Mouse (Mus musculus) stomach, embryonic 14.5 days (tissue): ENCODE results near the gene Igsf8. TPM values are rescaled to one million over a fixed set of nuclear protein-coding genes. Genes with fewer than 3 reads are reported as not detected.
A peak's percentile ranks its signal among the peaks of the same experiment; 100 is the strongest.

Source experiments
- ATAC-seq: fragments of 200-750 bp; cut with Nextera tagmentation; 2 replicates; pipeline ENCODE4 v1.8.0; 2017; ENCODE audit warnings: low read depth, moderate TSS enrichment; ENCODE audit not compliant: insufficient number of reproducible peaks, insufficient read depth, low FRiP score
- H3K27ac ChIP-seq: fragments of 300-500 bp; sonication (generic); 2 replicates; pipeline ENCODE4 v1.5.1; 2014; ENCODE audit warnings: mild to moderate bottlenecking, low read length, moderate library complexity, mixed read lengths
- H3K27me3 ChIP-seq: fragments of 300-500 bp; sonication (generic); 2 replicates; pipeline ENCODE4 v1.6.1; 2014; ENCODE audit warnings: low read length, control low read depth, mixed read lengths; ENCODE audit not compliant: control insufficient read depth, insufficient read depth
- H3K36me3 ChIP-seq: fragments of 300-500 bp; sonication (generic); 2 replicates; pipeline ENCODE4 v1.6.1; 2014; ENCODE audit warnings: mild to moderate bottlenecking, control low read depth, low read length, moderate library complexity, mixed read lengths; ENCODE audit not compliant: control insufficient read depth, insufficient read depth
- H3K4me1 ChIP-seq: fragments of 300-500 bp; sonication (generic); 2 replicates; pipeline ENCODE4 v1.6.1; 2014; ENCODE audit warnings: low read length, control low read depth, mixed read lengths; ENCODE audit not compliant: control insufficient read depth, insufficient read depth
- H3K4me2 ChIP-seq: fragments of 300-500 bp; sonication (generic); replicated peaks from 2 replicates; pipeline ENCODE4 v1.6.1; 2014; ENCODE audit warnings: low read depth, low read length, control low read depth
- H3K4me3 ChIP-seq: fragments of 300-500 bp; sonication (generic); 2 replicates; pipeline ENCODE4 v1.5.1; 2014; ENCODE audit warnings: low read depth, low read length, control low read depth
- H3K9ac ChIP-seq: fragments of 300-500 bp; sonication (generic); replicated peaks from 2 replicates; pipeline ENCODE4 v1.6.1; 2014; ENCODE audit warnings: low read depth, mild to moderate bottlenecking, control low read depth, low read length, moderate library complexity, mixed read lengths
- H3K9me3 ChIP-seq: fragments of 300-500 bp; sonication (generic); 2 replicates; pipeline ENCODE4 v1.6.1; 2016; ENCODE audit warnings: low read depth, low read length, control low read depth; ENCODE audit not compliant: control insufficient read depth
- WGBS: fragments of 180-500 bp; shearing (Covaris S2); extraction: QIAGEN DNeasy Blood & Tissue Kit; methylation state at CpG from one replicate; pipeline ENCODE4 v1.1.7; 2014; 5-methylcytosine and 5-hydroxymethylcytosine counted together
- polyA plus RNA-seq: library from polyadenylated mRNA; unstranded; fragments of >200 nt; fragmentation: Nextera tagmentation; extraction: Ambion mirVana; gene quantifications from 2 replicates; pipeline ENCODE4 v1.2.1, GENCODE M21; 2014

Gene Igsf8
- polyA plus RNA-seq, 1 experiment from 2014 or later = 36.3 TPM

- H3K9me3 ChIP-seq = no peaks in the 10 kb centered on the region
- no peak overlapping the region for H3K4me3 ChIP-seq
- no peak overlapping the region for H3K27ac ChIP-seq
- no peak overlapping the region for H3K9ac ChIP-seq
- H3K36me3 ChIP-seq = no peaks in the 10 kb centered on the region
- ATAC-seq = 0 out of 2 replicates have a peak, but pooled peaks have one; percentile 37
- no peaks in the 10 kb centered on the region for H3K4me1 ChIP-seq
- H3K4me2 ChIP-seq = no peak overlapping the region
- H3K27me3 ChIP-seq = no peaks in the 10 kb centered on the region
- 9% methylated on average over 1 of the region's 1 CpGs for WGBS
These were observed 96.1 kb downstream of the Igsf8 start for GRCm38 (mm10) chr1:172357550-172357949.

DNA sequence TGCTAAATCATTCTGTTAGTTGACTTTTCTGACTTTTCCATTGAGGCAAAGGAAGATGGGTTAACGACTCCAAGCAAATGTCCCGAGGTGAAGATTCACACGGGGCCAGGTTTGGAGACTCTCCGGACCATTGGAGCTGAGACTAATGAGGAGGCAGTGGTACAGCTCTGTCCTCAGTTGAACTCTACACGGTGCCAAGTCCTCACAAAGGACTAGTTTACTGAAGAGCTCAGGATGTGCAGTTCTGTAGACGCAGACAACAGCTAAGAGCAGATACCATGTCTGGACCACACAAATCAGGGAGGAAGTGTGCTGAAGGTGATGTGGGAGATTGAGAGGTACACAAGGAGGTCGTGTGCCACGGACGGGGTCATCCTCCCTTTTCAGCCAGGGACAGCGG, 96.9 kb downstream of the Igsf8 start:
- Histone ChIP-seq H3K9me3 (no peaks in the 10 kb centered on the region), H3K27ac (no peak overlapping the region), H3K4me3 (no peak overlapping the region), H3K9ac (no peak overlapping the region), H3K27me3 (no peaks in the 10 kb centered on the region), H3K4me1 (no peaks in the 10 kb centered on the region), H3K4me2 (no peak overlapping the region), H3K36me3 (no peaks in the 10 kb centered on the region)
- no peak for ATAC-seq
- WGBS = 80% methylated on average over 10 of the region's 10 CpGs

DNA sequence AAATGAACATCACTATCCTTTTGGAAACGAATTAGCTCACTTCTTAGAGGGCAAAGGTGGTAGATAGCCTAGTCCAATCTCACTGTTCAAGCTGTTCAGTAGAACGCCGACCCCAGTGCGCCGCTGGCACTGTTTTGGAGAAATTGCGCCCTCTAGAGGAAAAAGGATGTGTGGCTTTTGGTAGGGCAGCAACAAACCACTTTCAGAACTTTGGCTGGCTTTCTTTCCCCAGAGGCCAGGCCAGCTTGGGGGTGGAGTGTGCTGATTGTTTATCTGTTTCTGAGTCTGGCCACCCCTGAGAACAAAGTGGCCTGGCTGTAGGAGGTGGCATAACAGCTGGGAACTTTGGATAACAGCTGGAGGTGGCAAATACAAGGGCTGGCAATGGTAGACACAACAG, 103.2 kb downstream of the Igsf8 start:
- Histone ChIP-seq H3K27me3 (no peaks in the 10 kb centered on the region), H3K9ac (no peak overlapping the region), H3K9me3 (no peaks in the 10 kb centered on the region), H3K4me2 (no peak overlapping the region), H3K36me3 (no peaks in the 10 kb centered on the region), H3K4me3 (no peak overlapping the region), H3K4me1 (no peaks in the 10 kb centered on the region), H3K27ac (no peak overlapping the region)
- no peak for ATAC-seq
- 15% methylated on average over 6 of the region's 6 CpGs for WGBS

GRCm38 (mm10) chr1:172368768-172369418, 107.5 kb downstream of the Igsf8 start:
- Histone ChIP-seq H3K36me3 (no peaks in the 10 kb centered on the region), H3K27ac (no peak overlapping the region), H3K9ac (no peak overlapping the region), H3K4me3 (no peak overlapping the region), H3K4me1 (no peaks in the 10 kb centered on the region), H3K9me3 (no peaks in the 10 kb centered on the region), H3K27me3 (no peaks in the 10 kb centered on the region), H3K4me2 (peak overlapping the region; percentile 25)
- no peak for ATAC-seq
- 24% methylated on average over 23 of the region's 23 CpGs for WGBS

Other genes with a start within 250 kb of the Igsf8 start
- gene Vangl2, start 233.2 kb upstream of the Igsf8 start, polyA plus RNA-seq = 17.1 and 18.4 TPM in 2 replicates
- gene Nhlh1, start 204.1 kb upstream of the Igsf8 start, polyA plus RNA-seq = not detected in 2 replicates
- gene Copa, start 179.1 kb upstream of the Igsf8 start, polyA plus RNA-seq = 182 and 195 TPM in 2 replicates
- gene Ncstn, start 178.8 kb upstream of the Igsf8 start, polyA plus RNA-seq = 139 and 140 TPM in 2 replicates
- 125 and 135 TPM in 2 replicates for gene Pex19, start 134.9 kb upstream of the Igsf8 start, polyA plus RNA-seq
- 116 TPM in 2 replicates for gene Dcaf8, start 113.6 kb upstream of the Igsf8 start, polyA plus RNA-seq
- gene Pea15a, start 54.8 kb upstream of the Igsf8 start, polyA plus RNA-seq = 93.6 and 99.4 TPM in 2 replicates
- gene Casq1, start 41.8 kb upstream of the Igsf8 start, polyA plus RNA-seq = 13.6 and 13.8 TPM in 2 replicates
- gene Atp1a4, start 3.2 kb upstream of the Igsf8 start, polyA plus RNA-seq = not detected in 2 replicates
- gene Atp1a2, start 36.4 kb downstream of the Igsf8 start, polyA plus RNA-seq = 2.3 TPM in 2 replicates
- gene Kcnj9, start 67.7 kb downstream of the Igsf8 start, polyA plus RNA-seq = not detected in 2 replicates
- 0.09 and 0.18 TPM in 2 replicates for gene Kcnj10, start 79.6 kb downstream of the Igsf8 start, polyA plus RNA-seq
- gene Pigm, start 114.9 kb downstream of the Igsf8 start, polyA plus RNA-seq = 9.7 and 10.5 TPM in 2 replicates
- 0.43 and 0.45 TPM in 2 replicates for gene Slamf9, start 213.7 kb downstream of the Igsf8 start, polyA plus RNA-seq
- gene Igsf9, start 220.1 kb downstream of the Igsf8 start, polyA plus RNA-seq = 41.5 and 48.1 TPM in 2 replicates
- 188 and 196 TPM in 2 replicates for gene Tagln2, start 238.4 kb downstream of the Igsf8 start, polyA plus RNA-seq